In genomic region chr5:98788568-98788967, GRCm38 (mm10) we compare ENCODE assay signal across 17 mouse cellular contexts.
"Had no signal": no experiment of that assay in that cellular context is flagged by ENCODE, and none has a peak within 500 bp of the region (broad histone marks: within the 10 kb centered on the region; RNA-seq: fewer than 3 reads in every experiment).

No protein-coding gene starts in this region.

- H3K9me3 ChIP-seq: limb, embryonic 15.5 days; liver, embryonic 13.5 days; lung, embryonic 15.5 days; midbrain, embryonic 12.5 days; neural tube, embryonic 13.5 days had no signal

- DNase-seq: kidney, adult 11 months; kidney, postnatal 10 days; kidney, postnatal 4 days; liver, embryonic 13.5 days; liver, postnatal 0 days; lung, postnatal 14 days; retina, postnatal 1 day; spleen, adult 18-20 months; thymus, adult 2 months; thymus, postnatal 25 days had no signal

- H3K27ac ChIP-seq: layer of hippocampus, adult 2 months; liver, embryonic 13.5 days; lung, embryonic 15.5 days; macrophage; midbrain, embryonic 12.5 days; neural tube, embryonic 13.5 days had no signal

- ATAC-seq: liver, postnatal 0 days; midbrain, embryonic 16.5 days had no signal

- H3K4me3 ChIP-seq: layer of hippocampus, adult 2 months; limb, embryonic 15.5 days; liver, embryonic 13.5 days; lung, embryonic 15.5 days; midbrain, embryonic 12.5 days; neural tube, embryonic 13.5 days had no signal

- H3K4me2 ChIP-seq: limb, embryonic 15.5 days; liver, embryonic 13.5 days; lung, embryonic 15.5 days; midbrain, embryonic 12.5 days; neural tube, embryonic 13.5 days had no signal

- H3K4me1 ChIP-seq: liver, embryonic 13.5 days; lung, embryonic 15.5 days; midbrain, embryonic 12.5 days; neural tube, embryonic 13.5 days had no signal

- H3K9ac ChIP-seq: limb, embryonic 15.5 days; liver, embryonic 13.5 days; liver, postnatal 0 days; lung, embryonic 15.5 days; midbrain, embryonic 12.5 days; neural tube, embryonic 13.5 days had no signal

- H3K27me3 ChIP-seq: liver, embryonic 13.5 days; lung, embryonic 15.5 days; midbrain, embryonic 12.5 days; neural tube, embryonic 13.5 days had no signal

- H3K36me3 ChIP-seq: limb, embryonic 15.5 days; liver, embryonic 13.5 days; lung, embryonic 15.5 days; midbrain, embryonic 12.5 days; neural tube, embryonic 13.5 days had no signal
